Mouse (Mus musculus) thymus, adult 2 months (tissue): ENCODE data around the gene Pinlyp. TPM values are rescaled to one million over a fixed set of nuclear protein-coding genes. Genes with fewer than 3 reads are reported as not detected.

Source experiments
- DNase-seq: peaks from one replicate; pipeline ENCODE4 v3.0.0; 2021
- H3K27ac ChIP-seq: fragments of 200-500 bp; 2 replicates; pipeline ENCODE4 v1.5.1; 2012; ENCODE audit warnings: low read length, control low read depth; ENCODE audit not compliant: control insufficient read depth, insufficient read depth
- H3K27me3 ChIP-seq: fragments of 200-500 bp; 2 replicates; pipeline ENCODE4 v1.6.1; 2012; ENCODE audit warnings: mild to moderate bottlenecking, low read length, moderate library complexity, mixed read lengths; ENCODE audit not compliant: control insufficient read depth, insufficient read depth
- H3K36me3 ChIP-seq: fragments of 200-500 bp; 2 replicates; pipeline ENCODE4 v1.6.1; 2012; ENCODE audit warnings: mild to moderate bottlenecking, low read length, moderate library complexity; ENCODE audit not compliant: control insufficient read depth, insufficient read depth
- H3K4me1 ChIP-seq: fragments of 200-500 bp; replicated peaks from 2 replicates; pipeline ENCODE4 v1.6.1; 2012; ENCODE audit warnings: low read length; ENCODE audit not compliant: control insufficient read depth, insufficient read depth
- H3K4me3 ChIP-seq: fragments of 200-500 bp; 2 replicates; pipeline ENCODE4 v1.5.1; 2012; ENCODE audit warnings: mild to moderate bottlenecking, low read length, control low read depth, moderate library complexity; ENCODE audit not compliant: control insufficient read depth, insufficient read depth
- CTCF ChIP-seq: fragments of 200-500 bp; IDR thresholded peaks from 2 replicates; pipeline ENCODE4 v1.5.1; 2012; ENCODE audit warnings: mild to moderate bottlenecking, control low read depth, low read length, moderate library complexity, borderline replicate concordance; ENCODE audit not compliant: control insufficient read depth, poor library complexity, insufficient read depth; ENCODE audit errors: extremely low read depth
- POLR2A ChIP-seq: fragments of 200-500 bp; IDR thresholded peaks from 2 replicates; pipeline ENCODE4 v1.6.1; 2012; ENCODE audit warnings: mild to moderate bottlenecking, low read length, control low read depth, moderate library complexity; ENCODE audit not compliant: control insufficient read depth, poor library complexity, insufficient read depth; ENCODE audit errors: extremely low read depth
- WGBS: fragments of 180-500 bp; shearing (Covaris S2); methylation state at CpG from one replicate; pipeline ENCODE4 v1.1.7; 2018; 5-methylcytosine and 5-hydroxymethylcytosine counted together
- polyA plus RNA-seq: library from polyadenylated mRNA; depleted of rRNA; stranded (reverse); fragments of >200 nt; gene quantifications from 2 replicates; pipeline ENCODE4 v1.2.3, GENCODE M21; 2012; rRNA removed

Pinlyp gene
- polyA plus RNA-seq, 1 experiment: 5.4 TPM

DNA sequence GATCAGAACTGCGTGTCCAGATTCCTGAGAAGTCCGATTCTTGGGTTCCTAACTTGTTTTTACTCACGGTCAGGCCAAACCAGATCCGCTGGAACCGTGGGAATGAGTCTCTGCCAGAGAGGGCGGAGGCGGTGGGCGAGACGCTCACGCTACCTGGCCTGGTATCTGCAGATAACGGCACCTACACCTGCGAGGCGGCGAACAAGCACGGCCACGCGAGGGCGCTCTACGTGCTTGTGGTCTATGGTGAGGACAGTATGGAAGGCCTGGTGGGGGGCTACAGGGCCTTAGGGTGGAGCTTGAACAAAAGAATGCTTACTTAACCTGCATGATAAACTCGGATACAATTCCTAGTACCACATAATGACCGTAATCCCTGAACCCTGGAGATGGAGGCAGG, 44.4 kb downstream of the Pinlyp start:
- TF ChIP-seq CTCF (peak; percentile 47; the same call in 1 of the 2 replicates), POLR2A (no peak)
- no peak overlapping the region for H3K27ac ChIP-seq
- no peaks in the 10 kb centered on the region for H3K36me3 ChIP-seq
- no peak overlapping the region for H3K4me3 ChIP-seq
- H3K4me1 ChIP-seq: 0 out of 2 replicates have a peak, but pooled peaks cover 4% of the 10 kb centered on the region
- WGBS: 51% methylated on average over 21 of the region's 21 CpGs
- DNase-seq: peak; percentile 48
- peaks cover 9% of the 10 kb centered on the region for H3K27me3 ChIP-seq

GRCm38 (mm10) chr7:24500929-24501328, 45.0 kb downstream of the Pinlyp start:
- 32% methylated on average over 7 of the region's 7 CpGs for WGBS
- peak; percentile 56 for DNase-seq
- no peak overlapping the region for H3K4me3 ChIP-seq
- no peaks in the 10 kb centered on the region for H3K36me3 ChIP-seq
- TF ChIP-seq CTCF (no peak), POLR2A (no peak)
- H3K4me1 ChIP-seq: 0 out of 2 replicates have a peak, but pooled peaks cover 4% of the 10 kb centered on the region
- H3K27me3 ChIP-seq: peaks cover 9% of the 10 kb centered on the region
- no peak overlapping the region for H3K27ac ChIP-seq

DNA sequence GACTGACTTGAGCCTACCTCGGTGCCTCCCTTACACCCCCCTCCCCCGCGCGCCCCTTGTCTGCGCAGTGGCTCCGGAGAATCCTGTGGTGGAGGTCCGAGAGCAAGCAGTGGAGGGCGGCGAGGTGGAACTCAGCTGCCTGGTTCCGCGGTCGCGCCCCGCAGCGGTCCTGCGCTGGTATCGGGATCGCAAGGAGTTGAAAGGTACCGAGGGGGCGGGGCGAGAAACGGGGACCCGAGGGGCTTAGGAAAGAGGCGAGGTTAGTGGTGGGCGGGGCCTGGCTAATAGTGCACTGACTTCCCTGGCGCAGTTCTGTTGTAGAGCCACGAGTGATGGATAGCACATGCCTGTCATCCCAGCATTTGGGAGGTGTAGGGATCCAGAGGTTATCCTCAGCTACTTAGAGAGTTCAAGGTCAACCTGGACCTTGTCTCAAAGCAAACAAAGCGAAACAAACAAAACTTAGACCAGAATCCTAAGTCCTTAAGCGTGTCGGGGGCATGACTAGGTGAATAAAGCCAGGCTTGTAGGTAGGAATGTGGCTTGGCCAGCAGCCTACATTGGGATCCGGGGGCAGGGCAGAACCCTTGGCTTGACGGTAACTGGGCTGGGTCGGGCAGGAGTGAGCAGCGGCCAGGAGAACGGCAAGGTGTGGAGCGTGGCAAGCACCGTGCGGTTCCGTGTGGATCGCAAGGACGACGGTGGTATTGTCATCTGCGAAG, 45.9 kb downstream of the Pinlyp start:
- Histone ChIP-seq H3K27ac (no peak overlapping the region), H3K4me1 (0 out of 2 replicates have a peak, but pooled peaks cover 4% of the 10 kb centered on the region), H3K36me3 (no peaks in the 10 kb centered on the region), H3K4me3 (no peak overlapping the region), H3K27me3 (peaks cover 9% of the 10 kb centered on the region)
- WGBS: 17% methylated on average over 43 of the region's 43 CpGs
- DNase-seq: no peak
- TF ChIP-seq CTCF: no peak
- no peak for TF ChIP-seq POLR2A

Other genes with a start within 250 kb of the Pinlyp start
- gene Zfp61, start 244.9 kb downstream of the Pinlyp start, polyA plus RNA-seq: 16.1 and 22.6 TPM in 2 replicates
- gene Zfp94, start 229.5 kb downstream of the Pinlyp start, polyA plus RNA-seq: 6.2 and 6.8 TPM in 2 replicates
- 0.12 TPM in 1 of 2 replicates, not detected in the other for gene Tescl, start 212.2 kb downstream of the Pinlyp start, polyA plus RNA-seq
- gene Lypd5, start 196.9 kb downstream of the Pinlyp start, polyA plus RNA-seq: 0.85 and 1.00 TPM in 2 replicates
- gene Kcnn4, start 175.9 kb downstream of the Pinlyp start, polyA plus RNA-seq: 402 and 429 TPM in 2 replicates
- gene Smg9, start 146.5 kb downstream of the Pinlyp start, polyA plus RNA-seq: 166 and 168 TPM in 2 replicates
- 0.97 and 3.0 TPM in 2 replicates for gene Irgc1, start 93.8 kb downstream of the Pinlyp start, polyA plus RNA-seq
- 7.0 and 9.5 TPM in 2 replicates for gene Plaur, start 83.6 kb downstream of the Pinlyp start, polyA plus RNA-seq
- 6.4 and 7.1 TPM in 2 replicates for gene Cadm4, start 64.1 kb downstream of the Pinlyp start, polyA plus RNA-seq
- 14.4 and 18.7 TPM in 2 replicates for gene Zfp428, start 39.1 kb downstream of the Pinlyp start, polyA plus RNA-seq
- gene AC161166.1, start 33.7 kb downstream of the Pinlyp start, polyA plus RNA-seq: 0.08 TPM in 1 of 2 replicates, not detected in the other
- 34.7 and 36.6 TPM in 2 replicates for gene Irgq, start 15.4 kb downstream of the Pinlyp start, polyA plus RNA-seq
- 115 and 116 TPM in 2 replicates for gene Xrcc1, start 171 bp upstream of the Pinlyp start, polyA plus RNA-seq
- 43.3 and 45.9 TPM in 2 replicates for gene Ethe1, start 41.4 kb upstream of the Pinlyp start, polyA plus RNA-seq
- 0.24 and 0.98 TPM in 2 replicates for gene Zfp575, start 41.5 kb upstream of the Pinlyp start, polyA plus RNA-seq
- 10.7 and 11.5 TPM in 2 replicates for gene Phldb3, start 64.6 kb upstream of the Pinlyp start, polyA plus RNA-seq
- gene Lypd3, start 90.4 kb upstream of the Pinlyp start, polyA plus RNA-seq: 4.2 and 4.7 TPM in 2 replicates
- 0.38 TPM in 1 of 2 replicates, not detected in the other for gene Tex101, start 130.6 kb upstream of the Pinlyp start, polyA plus RNA-seq
- gene BC049730, start 163.1 kb upstream of the Pinlyp start, polyA plus RNA-seq: not detected in 2 replicates
- not detected in 2 replicates for gene Gm4763, start 180.8 kb upstream of the Pinlyp start, polyA plus RNA-seq
- 2.9 and 3.0 TPM in 2 replicates for gene Cd177, start 214.2 kb upstream of the Pinlyp start, polyA plus RNA-seq
- gene Ceacam10, start 231.1 kb upstream of the Pinlyp start, polyA plus RNA-seq: 1.4 and 2.1 TPM in 2 replicates